Mouse (Mus musculus): ENCODE data around the gene Rcbtb1. TPM values are rescaled to one million over a fixed set of nuclear protein-coding genes. Genes with fewer than 3 reads are reported as not detected.

The Rcbtb1 gene
- polyA plus RNA-seq (2012; ENCODE audit: insufficient read depth, low replicate concordance): 0.28 TPM in 1 of 2 replicates, not detected in the other

- peaks cover 11% of the 10 kb centered on the region for H3K4me1 ChIP-seq
- H3K36me3 ChIP-seq (replicated peaks; ENCODE audit: low read length): no peaks in the 10 kb centered on the region
- peaks cover 26% of the 10 kb centered on the region for H3K27me3 ChIP-seq (replicated peaks)
- peaks cover 7% of the 10 kb centered on the region for H3K9me3 ChIP-seq
- TF ChIP-seq FLI1 (IDR thresholded peaks at IDR 0.05; ENCODE audit: low read length) (no peak), GATA1 (IDR thresholded peaks at IDR 0.05; ENCODE audit: borderline replicate concordance, low read length) (no peak)
- peak within 1 kb of the TSS; percentile 96 for H3K4me3 ChIP-seq (replicated peaks)
Measured at GRCm38 (mm10) chr14:59200711-59201603, at the start of gene Rcbtb1. Gene Rcbtb1, plus strand, starts transcription at chr14:59201209.

GRCm38 (mm10) chr14:59155589-59155988 is 45.4 kb upstream of the Rcbtb1 start:
- Histone ChIP-seq H3K9me3 (no peaks in the 10 kb centered on the region), H3K4me3 (replicated peaks) (no peak overlapping the region), H3K27me3 (replicated peaks) (no peaks in the 10 kb centered on the region), H3K36me3 (replicated peaks; ENCODE audit: low read length) (no peaks in the 10 kb centered on the region), H3K4me1 (no peaks in the 10 kb centered on the region)
- TF ChIP-seq GATA1 (IDR thresholded peaks at IDR 0.05; ENCODE audit: borderline replicate concordance, low read length) (no peak), FLI1 (IDR thresholded peaks at IDR 0.05; ENCODE audit: low read length) (no peak)

- Histone ChIP-seq H3K9me3 (no peaks in the 10 kb centered on the region), H3K4me3 (replicated peaks) (no peak overlapping the region), H3K27me3 (replicated peaks) (no peaks in the 10 kb centered on the region), H3K4me1 (no peaks in the 10 kb centered on the region), H3K36me3 (replicated peaks; ENCODE audit: low read length) (no peaks in the 10 kb centered on the region)
- TF ChIP-seq FLI1 (IDR thresholded peaks at IDR 0.05; ENCODE audit: low read length): no peak
- no peak for TF ChIP-seq GATA1 (IDR thresholded peaks at IDR 0.05; ENCODE audit: borderline replicate concordance, low read length)
Measured at GRCm38 (mm10) chr14:59157016-59157698, 43.9 kb upstream of the Rcbtb1 start.

- Histone ChIP-seq H3K4me1 (peaks cover 4% of the 10 kb centered on the region), H3K27me3 (replicated peaks) (no peaks in the 10 kb centered on the region), H3K4me3 (replicated peaks) (no peak within 1 kb of the TSS), H3K9me3 (peaks cover 9% of the 10 kb centered on the region; the same call in 1 of the 2 replicates), H3K36me3 (replicated peaks; ENCODE audit: low read length) (no peaks in the 10 kb centered on the region)
- no peak for TF ChIP-seq GATA1 (IDR thresholded peaks at IDR 0.05; ENCODE audit: borderline replicate concordance, low read length)
- TF ChIP-seq FLI1 (IDR thresholded peaks at IDR 0.05; ENCODE audit: low read length): no peak
Measured at GRCm38 (mm10) chr14:59178649-59179048, 22.4 kb upstream of the Rcbtb1 start, which contains the start of gene Gm5142. Gene Gm5142, minus strand, starts transcription at chr14:59178749.

GRCm38 (mm10) chr14:59182732-59183131 is 18.3 kb upstream of the Rcbtb1 start:
- Histone ChIP-seq H3K36me3 (replicated peaks; ENCODE audit: low read length) (no peaks in the 10 kb centered on the region), H3K4me1 (peaks cover 4% of the 10 kb centered on the region)

GRCm38 (mm10) chr14:59185514-59185913 is 15.5 kb upstream of the Rcbtb1 start:
- TF ChIP-seq GATA1 (IDR thresholded peaks at IDR 0.05; ENCODE audit: borderline replicate concordance, low read length): no peak
- TF ChIP-seq FLI1 (IDR thresholded peaks at IDR 0.05; ENCODE audit: low read length): no peak

More at GRCm38 (mm10) chr14:59182732-59183131, 18.3 kb upstream of the Rcbtb1 start:
- no peak for TF ChIP-seq GATA1 (IDR thresholded peaks at IDR 0.05; ENCODE audit: borderline replicate concordance, low read length)
- TF ChIP-seq FLI1 (IDR thresholded peaks at IDR 0.05; ENCODE audit: low read length): no peak
- Histone ChIP-seq H3K9me3 (peaks cover 9% of the 10 kb centered on the region; the same call in 1 of the 2 replicates), H3K4me3 (replicated peaks) (no peak overlapping the region), H3K27me3 (replicated peaks) (no peaks in the 10 kb centered on the region)

GRCm38 (mm10) chr14:59186121-59186520 is 14.9 kb upstream of the Rcbtb1 start:
- H3K4me3 ChIP-seq (replicated peaks): no peak overlapping the region
- H3K36me3 ChIP-seq (replicated peaks; ENCODE audit: low read length): no peaks in the 10 kb centered on the region
- no peak for TF ChIP-seq FLI1 (IDR thresholded peaks at IDR 0.05; ENCODE audit: low read length)
- no peak for TF ChIP-seq GATA1 (IDR thresholded peaks at IDR 0.05; ENCODE audit: borderline replicate concordance, low read length)
- H3K9me3 ChIP-seq: no peaks in the 10 kb centered on the region
- H3K27me3 ChIP-seq (replicated peaks): no peaks in the 10 kb centered on the region
- peaks cover 4% of the 10 kb centered on the region for H3K4me1 ChIP-seq

More at GRCm38 (mm10) chr14:59185514-59185913, 15.5 kb upstream of the Rcbtb1 start:
- Histone ChIP-seq H3K27me3 (replicated peaks) (no peaks in the 10 kb centered on the region), H3K4me1 (peaks cover 4% of the 10 kb centered on the region), H3K9me3 (no peaks in the 10 kb centered on the region), H3K36me3 (replicated peaks; ENCODE audit: low read length) (no peaks in the 10 kb centered on the region), H3K4me3 (replicated peaks) (peak overlapping the region; percentile 53)

- TF ChIP-seq FLI1 (IDR thresholded peaks at IDR 0.05; ENCODE audit: low read length): no peak
- no peak for TF ChIP-seq GATA1 (IDR thresholded peaks at IDR 0.05; ENCODE audit: borderline replicate concordance, low read length)
- H3K4me1 ChIP-seq: peaks cover 11% of the 10 kb centered on the region
- peak overlapping the region; percentile 96 for H3K4me3 ChIP-seq (replicated peaks)
- H3K27me3 ChIP-seq (replicated peaks): peaks cover 26% of the 10 kb centered on the region
- H3K9me3 ChIP-seq: no peaks in the 10 kb centered on the region; the same call in 1 of the 2 replicates
- H3K36me3 ChIP-seq (replicated peaks; ENCODE audit: low read length): no peaks in the 10 kb centered on the region
Measured at GRCm38 (mm10) chr14:59201604-59202215, 701 bp downstream of the Rcbtb1 start.

GRCm38 (mm10) chr14:59205461-59205860 is 4.5 kb downstream of the Rcbtb1 start:
- Histone ChIP-seq H3K27me3 (replicated peaks) (peaks cover 24% of the 10 kb centered on the region), H3K4me1 (peaks cover 11% of the 10 kb centered on the region), H3K4me3 (replicated peaks) (no peak overlapping the region), H3K36me3 (replicated peaks; ENCODE audit: low read length) (no peaks in the 10 kb centered on the region), H3K9me3 (no peaks in the 10 kb centered on the region)
- TF ChIP-seq FLI1 (IDR thresholded peaks at IDR 0.05; ENCODE audit: low read length): no peak
- TF ChIP-seq GATA1 (IDR thresholded peaks at IDR 0.05; ENCODE audit: borderline replicate concordance, low read length): no peak

Data from megakaryocyte, embryonic 14.5 days (primary cell).